ENCODE assay signal across 18 mouse cellular contexts in genomic region chr8:87475551-87475950, GRCm38 (mm10). TPM values are rescaled to one million over a fixed set of nuclear protein-coding genes. Genes with fewer than 3 reads are reported as not detected.
DNase-seq lines count a peak whose midpoint lies in the region; ATAC-seq and TF ChIP-seq lines count a peak whose summit lies in the region.
"Had no signal": no experiment of that assay in that cellular context is flagged by ENCODE, and none has a peak within 500 bp of the region (broad histone marks: within the 10 kb centered on the region; RNA-seq: fewer than 3 reads in every experiment).

No protein-coding gene starts in this region.

- no peaks in the 10 kb centered on the region for H3K36me3 ChIP-seq in midbrain, embryonic 10.5 days
- no peaks in the 10 kb centered on the region for H3K36me3 ChIP-seq in neural tube, embryonic 15.5 days
- no peaks in the 10 kb centered on the region for H3K36me3 ChIP-seq in liver, postnatal 0 days (replicated peaks; ENCODE audit: insufficient read depth, low read length)
- H3K36me3 ChIP-seq: heart, embryonic 13.5 days had no signal

- no peak for ATAC-seq in neural tube, embryonic 15.5 days (ENCODE audit: low FRiP score)
- ATAC-seq in liver, postnatal 0 days = no peak
- ATAC-seq: forebrain, embryonic 16.5 days had no signal

- TF ChIP-seq CTCF in liver, postnatal 0 days (IDR thresholded peaks at IDR 0.05; ENCODE audit: low read depth) = no peak

- H3K4me1 ChIP-seq in midbrain, embryonic 10.5 days = peaks cover 68% of the 10 kb centered on the region
- H3K4me1 ChIP-seq in neural tube, embryonic 15.5 days = peaks cover 29% of the 10 kb centered on the region
- H3K4me1 ChIP-seq in liver, postnatal 0 days (ENCODE audit: insufficient read depth) = peaks cover 13% of the 10 kb centered on the region

- no peak overlapping the region for H3K27ac ChIP-seq in midbrain, embryonic 10.5 days (replicated peaks)
- H3K27ac ChIP-seq in neural tube, embryonic 15.5 days (replicated peaks) = no peak overlapping the region
- no peak overlapping the region for H3K27ac ChIP-seq in liver, postnatal 0 days (ENCODE audit: low read depth)
- H3K27ac ChIP-seq: heart, embryonic 13.5 days had no signal

- WGBS in midbrain, embryonic 10.5 days = 39% methylated on average over 3 of the region's 3 CpGs
- WGBS in neural tube, embryonic 15.5 days = 40% methylated on average over 3 of the region's 3 CpGs
- WGBS in liver, postnatal 0 days (ENCODE audit: insufficient replicate concordance) = 48% methylated on average over 3 of the region's 3 CpGs

- no peak overlapping the region for H3K9ac ChIP-seq in neural tube, embryonic 15.5 days (replicated peaks)
- no peak overlapping the region for H3K9ac ChIP-seq in liver, postnatal 0 days (replicated peaks)
- H3K9ac ChIP-seq: heart, embryonic 13.5 days had no signal

- peak; percentile 59 for DNase-seq in heart, adult 11 months
- DNase-seq in heart, postnatal 36 days = no peak
- DNase-seq in cerebellum, postnatal 10 days = peak; percentile 75 to 80
- peak; percentile 69 for DNase-seq in midbrain, embryonic 10.5 days (ENCODE audit: low spot score)
- DNase-seq in kidney, adult 9 months = no peak
- no peak for DNase-seq in liver, postnatal 0 days
- no peak for DNase-seq in thymus, postnatal 10 days (ENCODE audit: low spot score in 2 of 2)
- DNase-seq: adrenal gland, postnatal 14 days; gastrocnemius, postnatal 14 days; kidney, adult 8-10 months; lung, adult 2 months; right cerebral cortex, adult 18-20 months; spleen, adult 18-20 months had no signal

- peaks cover 63% of the 10 kb centered on the region for H3K27me3 ChIP-seq in midbrain, embryonic 10.5 days (ENCODE audit: low read depth, poor library complexity, severe bottlenecking)
- H3K27me3 ChIP-seq in neural tube, embryonic 15.5 days (replicated peaks) = peaks cover 40% of the 10 kb centered on the region
- peaks cover 62% of the 10 kb centered on the region for H3K27me3 ChIP-seq in liver, postnatal 0 days (ENCODE audit: insufficient read depth, low read length)

- no peak overlapping the region for H3K4me3 ChIP-seq in midbrain, embryonic 10.5 days
- peak overlapping the region; percentile 13; the same call in 1 of the 2 replicates for H3K4me3 ChIP-seq in neural tube, embryonic 15.5 days (replicated peaks)
- H3K4me3 ChIP-seq in liver, postnatal 0 days (ENCODE audit: low read depth, low read length) = no peak overlapping the region
- H3K4me3 ChIP-seq: heart, embryonic 13.5 days; myocyte had no signal

- H3K9me3 ChIP-seq in midbrain, embryonic 10.5 days (replicated peaks) = no peaks in the 10 kb centered on the region
- no peaks in the 10 kb centered on the region for H3K9me3 ChIP-seq in neural tube, embryonic 15.5 days (replicated peaks)
- H3K9me3 ChIP-seq in liver, postnatal 0 days (ENCODE audit: low read length) = no peaks in the 10 kb centered on the region
- H3K9me3 ChIP-seq: heart, embryonic 13.5 days had no signal

- peak overlapping the region; percentile 31 for H3K4me2 ChIP-seq in neural tube, embryonic 15.5 days
- H3K4me2 ChIP-seq in liver, postnatal 0 days (ENCODE audit: low read depth, low read length) = no peak overlapping the region
- H3K4me2 ChIP-seq: heart, embryonic 13.5 days had no signal

- intact Hi-C loops in heart, postnatal 36 days (cut with DNase I) = no loop called here

- TF ChIP-seq EP300 in liver, postnatal 0 days (IDR thresholded peaks at IDR 0.05; ENCODE audit: low read depth) = no peak

RNA-seq across cellular contexts. Expression of gene Cbln1, which starts 3.1 kb away (rescaled TPM):
- under 1 TPM; 0.25 to 0.49 TPM for total RNA-seq in heart, postnatal 36 days (2021)
- polyA plus RNA-seq in midbrain, embryonic 10.5 days (2016; fragmentation: Nextera tagmentation; extraction: Ambion mirVana) = 2.7 and 3.3 TPM in 2 replicates
- polyA plus RNA-seq in neural tube, embryonic 15.5 days (2015; fragmentation: Nextera tagmentation; extraction: Ambion mirVana) = 20.2 and 25.5 TPM in 2 replicates
- polyA plus RNA-seq in liver, postnatal 0 days (2015; fragmentation: Nextera tagmentation; extraction: Ambion mirVana) = not detected in 2 replicates
- total RNA-seq: common myeloid progenitor, adult 5-6 weeks had no signal
- polyA plus RNA-seq: lung, adult 2 months had no signal

Comparison
In these comparisons a context has a peak if more than half of its experiments do, and no peak if none do; other contexts are left out.
1. DNase-seq: peak in heart, adult 11 months (single experiment), cerebellum, postnatal 10 days (2 of 2) and midbrain, embryonic 10.5 days (single experiment); none in heart, postnatal 36 days (0 of 2), kidney, adult 9 months (single experiment), liver, postnatal 0 days (single experiment) and thymus, postnatal 10 days (0 of 2).